Mouse (Mus musculus) thymus, adult 2 months (tissue): ENCODE results near the gene E2f7. TPM values are rescaled to one million over a fixed set of nuclear protein-coding genes. Genes with fewer than 3 reads are reported as not detected.

ENCODE experiments used
- DNase-seq: peaks from one replicate; pipeline ENCODE4 v3.0.0; 2021
- H3K27ac ChIP-seq: fragments of 200-500 bp; 2 replicates; pipeline ENCODE4 v1.5.1; 2012; ENCODE audit warnings: low read length, control low read depth; ENCODE audit not compliant: control insufficient read depth, insufficient read depth
- H3K27me3 ChIP-seq: fragments of 200-500 bp; 2 replicates; pipeline ENCODE4 v1.6.1; 2012; ENCODE audit warnings: mild to moderate bottlenecking, low read length, moderate library complexity, mixed read lengths; ENCODE audit not compliant: control insufficient read depth, insufficient read depth
- H3K36me3 ChIP-seq: fragments of 200-500 bp; 2 replicates; pipeline ENCODE4 v1.6.1; 2012; ENCODE audit warnings: mild to moderate bottlenecking, low read length, moderate library complexity; ENCODE audit not compliant: control insufficient read depth, insufficient read depth
- H3K4me1 ChIP-seq: fragments of 200-500 bp; replicated peaks from 2 replicates; pipeline ENCODE4 v1.6.1; 2012; ENCODE audit warnings: low read length; ENCODE audit not compliant: control insufficient read depth, insufficient read depth
- H3K4me3 ChIP-seq: fragments of 200-500 bp; 2 replicates; pipeline ENCODE4 v1.5.1; 2012; ENCODE audit warnings: mild to moderate bottlenecking, low read length, control low read depth, moderate library complexity; ENCODE audit not compliant: control insufficient read depth, insufficient read depth
- CTCF ChIP-seq: fragments of 200-500 bp; IDR thresholded peaks from 2 replicates; pipeline ENCODE4 v1.5.1; 2012; ENCODE audit warnings: mild to moderate bottlenecking, control low read depth, low read length, moderate library complexity, borderline replicate concordance; ENCODE audit not compliant: control insufficient read depth, poor library complexity, insufficient read depth; ENCODE audit errors: extremely low read depth
- POLR2A ChIP-seq: fragments of 200-500 bp; IDR thresholded peaks from 2 replicates; pipeline ENCODE4 v1.6.1; 2012; ENCODE audit warnings: mild to moderate bottlenecking, low read length, control low read depth, moderate library complexity; ENCODE audit not compliant: control insufficient read depth, poor library complexity, insufficient read depth; ENCODE audit errors: extremely low read depth
- WGBS: fragments of 180-500 bp; shearing (Covaris S2); methylation state at CpG from one replicate; pipeline ENCODE4 v1.1.7; 2018; 5-methylcytosine and 5-hydroxymethylcytosine counted together
- polyA plus RNA-seq: library from polyadenylated mRNA; depleted of rRNA; stranded (reverse); fragments of >200 nt; gene quantifications from 2 replicates; pipeline ENCODE4 v1.2.3, GENCODE M21; 2012

E2f7 gene
- polyA plus RNA-seq, 1 experiment: 3.9 TPM

GRCm38 (mm10) chr10:110763416-110763815, 18.2 kb downstream of the E2f7 start:
- 96% methylated on average over 13 of the region's 13 CpGs for WGBS
- no peak for TF ChIP-seq CTCF
- TF ChIP-seq POLR2A: no peak
- no peak overlapping the region for H3K4me3 ChIP-seq
- H3K27me3 ChIP-seq: no peaks in the 10 kb centered on the region
- DNase-seq: no peak
- no peak overlapping the region for H3K27ac ChIP-seq
- H3K36me3 ChIP-seq: peaks cover 21% of the 10 kb centered on the region
- no peaks in the 10 kb centered on the region for H3K4me1 ChIP-seq

GRCm38 (mm10) chr10:110769538-110769937, 24.3 kb downstream of the E2f7 start:
- 96% methylated on average over 10 of the region's 10 CpGs for WGBS
- TF ChIP-seq CTCF (no peak), POLR2A (no peak)
- H3K4me1 ChIP-seq: no peaks in the 10 kb centered on the region
- H3K4me3 ChIP-seq: no peak overlapping the region
- H3K36me3 ChIP-seq: peaks cover 23% of the 10 kb centered on the region
- H3K27ac ChIP-seq: no peak overlapping the region
- DNase-seq: no peak
- no peaks in the 10 kb centered on the region for H3K27me3 ChIP-seq

- DNase-seq: no peak
- H3K36me3 ChIP-seq: peaks cover 33% of the 10 kb centered on the region
- no peaks in the 10 kb centered on the region for H3K4me1 ChIP-seq
- TF ChIP-seq POLR2A (no peak), CTCF (no peak)
- no peak overlapping the region for H3K27ac ChIP-seq
- no peak overlapping the region for H3K4me3 ChIP-seq
- H3K27me3 ChIP-seq: no peaks in the 10 kb centered on the region
- WGBS: 96% methylated on average over 12 of the region's 12 CpGs
Observed at GRCm38 (mm10) chr10:110773201-110773600, 28.0 kb downstream of the E2f7 start.

GRCm38 (mm10) chr10:110773878-110774277, 28.6 kb downstream of the E2f7 start:
- Histone ChIP-seq H3K4me1 (no peaks in the 10 kb centered on the region), H3K27ac (no peak overlapping the region), H3K4me3 (no peak overlapping the region), H3K27me3 (no peaks in the 10 kb centered on the region), H3K36me3 (peaks cover 33% of the 10 kb centered on the region)
- no peak for DNase-seq
- no peak for TF ChIP-seq CTCF
- WGBS: 97% methylated on average over 14 of the region's 14 CpGs

- no peak overlapping the region for H3K4me3 ChIP-seq
- WGBS: 97% methylated on average over 14 of the region's 14 CpGs
- H3K27ac ChIP-seq: no peak overlapping the region
- no peak for TF ChIP-seq POLR2A
- TF ChIP-seq CTCF: no peak
- no peak for DNase-seq
- no peaks in the 10 kb centered on the region for H3K4me1 ChIP-seq
- H3K27me3 ChIP-seq: no peaks in the 10 kb centered on the region
- peaks cover 46% of the 10 kb centered on the region for H3K36me3 ChIP-seq
Observed at GRCm38 (mm10) chr10:110781772-110782171, 36.5 kb downstream of the E2f7 start.

GRCm38 (mm10) chr10:110782655-110783054, 37.4 kb downstream of the E2f7 start:
- WGBS: 97% methylated on average over 10 of the region's 10 CpGs
- H3K27me3 ChIP-seq: no peaks in the 10 kb centered on the region

GRCm38 (mm10) chr10:110788049-110788752, 43.0 kb downstream of the E2f7 start:
- no peaks in the 10 kb centered on the region for H3K27me3 ChIP-seq
- no peak for DNase-seq
- no peak overlapping the region for H3K27ac ChIP-seq
- H3K4me3 ChIP-seq: no peak overlapping the region
- WGBS: 20% methylated on average over 12 of the region's 12 CpGs
- peaks cover 7% of the 10 kb centered on the region for H3K36me3 ChIP-seq
- TF ChIP-seq POLR2A (no peak), CTCF (no peak)
- H3K4me1 ChIP-seq: no peaks in the 10 kb centered on the region

More at GRCm38 (mm10) chr10:110782655-110783054, 37.4 kb downstream of the E2f7 start:
- TF ChIP-seq CTCF (no peak), POLR2A (no peak)
- Histone ChIP-seq H3K27ac (no peak overlapping the region), H3K4me3 (no peak overlapping the region), H3K4me1 (no peaks in the 10 kb centered on the region), H3K36me3 (peaks cover 46% of the 10 kb centered on the region)
- no peak for DNase-seq
